Mouse (Mus musculus) G1E (cell line): ENCODE results near the gene Gm45808. TPM values are rescaled to one million over a fixed set of nuclear protein-coding genes. Genes with fewer than 3 reads are reported as not detected.
"Not testable (repeated sequence)": the region's sequence is repeated elsewhere in the genome, so short reads cannot be mapped to it uniquely, and the experiment has no call there.

ENCODE experiments used
- ATAC-seq: 2 replicates; pipeline ENCODE4 v1.8.0; 2016; ENCODE audit warnings: mild to moderate bottlenecking; ENCODE audit not compliant: insufficient number of reproducible peaks, poor library complexity, low FRiP score, severe bottlenecking; ENCODE audit errors: extremely low read depth
- DNase-seq: peaks from one replicate; pipeline ENCODE4 v3.0.0; 2012; ENCODE audit warnings: low spot score
- H3K27me3 ChIP-seq: 2 replicates; pipeline ENCODE4 v1.6.1; 2012; ENCODE audit warnings: mild to moderate bottlenecking, low read length, inconsistent platforms; ENCODE audit not compliant: insufficient read depth
- H3K36me3 ChIP-seq: replicated peaks from 2 replicates; pipeline ENCODE3; 2012; ENCODE audit warnings: mild to moderate bottlenecking, inconsistent platforms
- H3K4me1 ChIP-seq: 2 replicates; pipeline ENCODE4 v1.6.1; 2012; ENCODE audit warnings: low read depth, low read length, inconsistent platforms, mixed read lengths; ENCODE audit not compliant: insufficient read depth
- H3K4me3 ChIP-seq: 2 replicates; pipeline ENCODE4 v1.5.1; 2012; ENCODE audit warnings: low read depth, mild to moderate bottlenecking, inconsistent platforms, low read length, moderate library complexity, mixed read lengths
- H3K9me3 ChIP-seq: replicated peaks from 2 replicates; pipeline ENCODE4 v1.6.1; 2012; ENCODE audit warnings: inconsistent platforms
- CTCF ChIP-seq: IDR thresholded peaks from 2 replicates; pipeline ENCODE4 v1.5.1; 2012; ENCODE audit warnings: low read depth, low read length, inconsistent platforms, mixed read lengths
- GATA1 ChIP-seq: IDR thresholded peaks from 2 replicates; pipeline ENCODE4 v1.6.1; 2012; ENCODE audit warnings: borderline replicate concordance, low read length, inconsistent platforms, mixed read lengths
- GATA2 ChIP-seq: IDR thresholded peaks from 2 replicates; pipeline ENCODE4 v1.6.1; 2012; ENCODE audit warnings: low read depth, low read length, inconsistent platforms, borderline replicate concordance
- POLR2AphosphoS5 ChIP-seq: IDR thresholded peaks from 2 replicates; pipeline ENCODE4 v1.6.1; 2012; ENCODE audit warnings: low read depth, low read length, inconsistent platforms; ENCODE audit not compliant: insufficient replicate concordance
- TAL1 ChIP-seq: conservative IDR thresholded peaks from 2 replicates; pipeline ENCODE4 v1.6.1; 2012; ENCODE audit warnings: low read depth, low read length, inconsistent platforms, mixed read lengths
- polyA plus RNA-seq: library from polyadenylated mRNA; stranded (reverse); fragments of >175 nt; gene quantifications from 2 replicates; pipeline ENCODE4 v1.2.3, GENCODE M21; 2012
- total RNA-seq, 2 experiments: library from RNA; stranded (forward) in 1 of 2; stranded (reverse) in 1 of 2; fragments of 200-1000 nt in 1 of 2; fragments of >200 nt in 1 of 2; fragmentation: Nextera tagmentation in 1 of 2; gene quantifications; 2 replicates each; pipeline ENCODE4 v1.2.3; 2014 to 2017

The Gm45808 gene
- total RNA-seq (2014; fragmentation: Nextera tagmentation) = not detected in 2 replicates
- not detected in 2 replicates for total RNA-seq (2017)
- polyA plus RNA-seq = not detected in 2 replicates

GRCm38 (mm10) chr7:45486761-45487415 is at the start of gene Gm45808:
Gene Gm45808, minus strand, starts transcription at chr7:45486811.
- no peak for TF ChIP-seq POLR2AphosphoS5
- TF ChIP-seq CTCF = no peak
- no peak for TF ChIP-seq GATA1
- TF ChIP-seq GATA2 = no peak
- TF ChIP-seq TAL1 = no peak
- Histone ChIP-seq H3K4me1 (peaks cover 70% of the 10 kb centered on the region), H3K4me3 (peak within 1 kb of the TSS; percentile 61; the same call in 1 of the 2 replicates), H3K36me3 (peaks cover 21% of the 10 kb centered on the region), H3K27me3 (no peaks in the 10 kb centered on the region), H3K9me3 (no peaks in the 10 kb centered on the region)
- DNase-seq = no peak
- no peak for ATAC-seq

DNA sequence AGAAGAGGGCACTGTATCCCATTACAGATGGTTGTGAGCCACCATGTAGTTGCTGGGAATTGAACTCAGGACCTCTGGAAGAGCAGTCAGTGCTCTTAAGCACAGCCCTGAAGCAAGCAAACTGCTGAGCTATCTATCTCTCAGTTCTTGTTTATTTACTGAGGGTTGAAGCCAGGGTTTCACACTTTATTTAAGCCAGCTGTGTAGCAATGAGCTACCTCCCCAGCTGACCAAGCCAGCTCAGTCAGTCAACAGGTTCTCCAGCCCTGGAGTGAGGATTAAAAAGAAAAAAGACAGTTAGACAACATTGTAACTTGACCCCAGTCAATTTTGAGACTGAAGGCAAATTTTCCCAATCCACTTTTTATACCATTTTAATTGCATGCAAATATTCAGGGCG is 49.1 kb upstream of the Gm45808 start:
- Histone ChIP-seq H3K4me3 (no peak overlapping the region), H3K27me3 (peaks cover 55% of the 10 kb centered on the region), H3K9me3 (no peaks in the 10 kb centered on the region), H3K36me3 (no peaks in the 10 kb centered on the region), H3K4me1 (peaks cover 3% of the 10 kb centered on the region)
- DNase-seq = no peak
- no peak for ATAC-seq
- no peak for TF ChIP-seq GATA2
- no peak for TF ChIP-seq TAL1
- TF ChIP-seq CTCF = no peak
- TF ChIP-seq POLR2AphosphoS5 = no peak
- no peak for TF ChIP-seq GATA1

GRCm38 (mm10) chr7:45530643-45531042 is 44.0 kb upstream of the Gm45808 start:
- H3K4me3 ChIP-seq = no peak overlapping the region
- TF ChIP-seq GATA1 = no peak
- TF ChIP-seq CTCF = no peak
- TF ChIP-seq TAL1 = no peak
- no peak for TF ChIP-seq POLR2AphosphoS5
- TF ChIP-seq GATA2 = no peak
- DNase-seq (no peak), ATAC-seq (no peak)
- H3K36me3 ChIP-seq = no peaks in the 10 kb centered on the region
- no peaks in the 10 kb centered on the region for H3K9me3 ChIP-seq
- H3K27me3 ChIP-seq = peaks cover 22% of the 10 kb centered on the region
- peaks cover 35% of the 10 kb centered on the region for H3K4me1 ChIP-seq

DNA sequence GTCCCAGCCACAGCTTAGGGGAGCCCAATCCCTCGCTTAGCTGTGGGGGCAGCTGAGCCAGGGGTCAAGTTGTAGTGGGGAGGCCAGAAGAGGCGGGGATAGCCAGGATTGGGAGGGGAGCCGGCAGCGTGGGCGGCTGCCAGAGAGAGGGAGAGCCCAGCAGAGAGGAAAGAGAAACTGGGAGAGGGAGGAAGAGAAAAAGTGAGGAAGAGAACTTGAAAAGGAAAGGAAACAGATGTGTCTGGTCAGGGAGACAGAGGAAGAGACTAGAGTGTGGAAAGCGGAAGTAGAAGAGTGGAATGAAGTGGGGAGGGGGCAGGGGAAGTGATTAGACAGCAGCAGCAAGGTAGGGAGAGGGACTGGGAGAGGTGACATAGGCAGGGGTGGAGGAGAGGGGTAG is 42.9 kb upstream of the Gm45808 start:
- Histone ChIP-seq H3K4me3 (peak overlapping the region; percentile 57; the same call in 1 of the 2 replicates), H3K36me3 (peaks cover 3% of the 10 kb centered on the region), H3K9me3 (no peaks in the 10 kb centered on the region), H3K27me3 (peaks cover 19% of the 10 kb centered on the region), H3K4me1 (peaks cover 41% of the 10 kb centered on the region)
- no peak for ATAC-seq
- peak; percentile 69 for DNase-seq
- TF ChIP-seq POLR2AphosphoS5 (no peak), GATA1 (no peak), CTCF (no peak)

- H3K9me3 ChIP-seq, ATAC-seq, DNase-seq, H3K27me3 ChIP-seq: not testable (repeated sequence)
- Histone ChIP-seq H3K36me3 (peaks cover 24% of the 10 kb centered on the region), H3K4me1 (peaks cover 61% of the 10 kb centered on the region), H3K4me3 (peak overlapping the region; percentile 59; the same call in 1 of the 2 replicates)
Observed at GRCm38 (mm10) chr7:45527169-45527568, 40.6 kb upstream of the Gm45808 start.

- H3K9me3 ChIP-seq = no peaks in the 10 kb centered on the region
- peaks cover 2% of the 10 kb centered on the region for H3K27me3 ChIP-seq
- H3K4me3 ChIP-seq = peak overlapping the region; percentile 94
- TF ChIP-seq CTCF (no peak), GATA2 (no peak), GATA1 (no peak), POLR2AphosphoS5 (no peak), TAL1 (no peak)
- DNase-seq (no peak), ATAC-seq (no peak)
- H3K4me1 ChIP-seq = peaks cover 66% of the 10 kb centered on the region
- H3K36me3 ChIP-seq = peaks cover 29% of the 10 kb centered on the region
Observed at GRCm38 (mm10) chr7:45526474-45527120, 40.0 kb upstream of the Gm45808 start.
